Mouse (Mus musculus) heart, postnatal 36 days (tissue): ENCODE results near the gene Selplg. TPM values are rescaled to one million over a fixed set of nuclear protein-coding genes. Genes with fewer than 3 reads are reported as not detected.

Experiments
- DNase-seq, 2 experiments: peaks; one replicate each; pipeline ENCODE4 v3.0.0; 2021 to 2022
- intact Hi-C: fragments of 180-260 bp; cut with DNase I; formaldehyde crosslinking; loops from one replicate; pipeline ENCODE4 v1.15.1; 2025
- total RNA-seq, 2 experiments: library from RNA; stranded (reverse); gene quantifications; 2 replicates each; pipeline ENCODE4 v1.2.3; 2021

Selplg gene
- total RNA-seq, 2 experiments from 2014 or later, result 3.1 to 4.6 TPM

GRCm38 (mm10) chr5:113855696-113856095 is 23.3 kb upstream of the Selplg start:
- DNase-seq, result peak in 1 of 2 experiments; percentile 50

GRCm38 (mm10) chr5:113855117-113855516 is 22.7 kb upstream of the Selplg start:
- no peak for DNase-seq

More at GRCm38 (mm10) chr5:113855696-113856095, 23.3 kb upstream of the Selplg start:
- intact Hi-C loops, result loop anchor here (2.0 kb wide), 2 partner anchors 33 to 75 kb away; no protein-coding TSS in a partner anchor

GRCm38 (mm10) chr5:113854494-113854893 is 22.1 kb upstream of the Selplg start:
- intact Hi-C loops, result loop anchor here (1.0 to 5.0 kb wide), 4 partner anchors 76 to 273 kb away; partner anchors contain the start of gene Alkbh2
- DNase-seq, result peak; percentile 90 to 93

More at GRCm38 (mm10) chr5:113855117-113855516, 22.7 kb upstream of the Selplg start:
- intact Hi-C loops, result loop anchor here (2.0 kb wide), 1 partner anchor 76 kb away; no protein-coding TSS in a partner anchor

GRCm38 (mm10) chr5:113853541-113853940 is 21.1 kb upstream of the Selplg start:
- intact Hi-C loops, result loop anchor here (5.0 kb wide), 2 partner anchors 194 to 274 kb away; partner anchors contain the start of gene Alkbh2
- no peak for DNase-seq

- intact Hi-C loops, result loop anchor here (5.0 kb wide), 2 partner anchors 195 to 275 kb away; partner anchors contain the start of gene Alkbh2
These were observed 20.0 kb upstream of the Selplg start for GRCm38 (mm10) chr5:113852463-113852862.

GRCm38 (mm10) chr5:113850680-113851230 is 18.3 kb upstream of the Selplg start:
- DNase-seq, result no peak
- intact Hi-C loops, result loop anchor here (5.0 kb wide), 2 partner anchors 197 to 277 kb away; partner anchors contain the start of gene Alkbh2

More at GRCm38 (mm10) chr5:113852463-113852862, 20.0 kb upstream of the Selplg start:
- no peak for DNase-seq

GRCm38 (mm10) chr5:113847636-113848035 is 15.2 kb upstream of the Selplg start:
- intact Hi-C loops, result no loop called here
- no peak for DNase-seq

GRCm38 (mm10) chr5:113846656-113847055 is 14.2 kb upstream of the Selplg start:
- intact Hi-C loops, result no loop called here
- DNase-seq, result no peak

- no peak for DNase-seq
- intact Hi-C loops, result no loop called here
These were observed 13.2 kb upstream of the Selplg start for GRCm38 (mm10) chr5:113845627-113846026.

GRCm38 (mm10) chr5:113844721-113845120 is 12.3 kb upstream of the Selplg start:
- DNase-seq, result peak; percentile 60 to 72
- intact Hi-C loops, result loop anchor here (1.0 kb wide), 1 partner anchor 71 kb away; no protein-coding TSS in a partner anchor

- no peak for DNase-seq
- intact Hi-C loops, result loop anchor here (1.0 kb wide), 1 partner anchor 71 kb away; no protein-coding TSS in a partner anchor
These were observed 11.7 kb upstream of the Selplg start for GRCm38 (mm10) chr5:113844106-113844505.

- intact Hi-C loops, result no loop called here
- no peak for DNase-seq
These were observed 10.5 kb upstream of the Selplg start for GRCm38 (mm10) chr5:113842906-113843305.

- intact Hi-C loops, result no loop called here
- no peak for DNase-seq
These were observed 9.8 kb upstream of the Selplg start for GRCm38 (mm10) chr5:113842244-113842643.

GRCm38 (mm10) chr5:113841243-113842225 is 9.1 kb upstream of the Selplg start:
- intact Hi-C loops, result no loop called here
- no peak for DNase-seq

GRCm38 (mm10) chr5:113840443-113840842 is 8.0 kb upstream of the Selplg start:
- DNase-seq, result no peak
- intact Hi-C loops, result no loop called here

- intact Hi-C loops, result no loop called here
- DNase-seq, result no peak
These were observed 4.5 kb upstream of the Selplg start for GRCm38 (mm10) chr5:113836961-113837360.

- no peak for DNase-seq
- intact Hi-C loops, result no loop called here
These were observed 988 bp upstream of the Selplg start for GRCm38 (mm10) chr5:113833316-113833947.

- no peak for DNase-seq
- intact Hi-C loops, result no loop called here
These were observed 703 bp downstream of the Selplg start for GRCm38 (mm10) chr5:113831741-113832140.

GRCm38 (mm10) chr5:113830796-113831195 is 1.6 kb downstream of the Selplg start:
- DNase-seq, result no peak
- intact Hi-C loops, result no loop called here

- peak in 1 of 2 experiments; percentile 53 for DNase-seq
These were observed 2.2 kb downstream of the Selplg start for GRCm38 (mm10) chr5:113830292-113830643.

More at GRCm38 (mm10) chr5:113830292-113830643, 2.2 kb downstream of the Selplg start:
- intact Hi-C loops, result no loop called here
